Mouse (Mus musculus): ENCODE data around the gene Grpel1. TPM values are rescaled to one million over a fixed set of nuclear protein-coding genes. Genes with fewer than 3 reads are reported as not detected.

Gene Grpel1
- total RNA-seq, 2 experiments from 2014 or later: 24.3 to 24.7 TPM

- no peak for ATAC-seq (ENCODE audit: poor library complexity, severe bottlenecking)
Measured at GRCm38 (mm10) chr5:36505235-36505634, 40.4 kb downstream of the Grpel1 start.

- ATAC-seq (ENCODE audit: poor library complexity, severe bottlenecking): no peak
Measured at GRCm38 (mm10) chr5:36505643-36506042, 40.8 kb downstream of the Grpel1 start.

- ATAC-seq (ENCODE audit: poor library complexity, severe bottlenecking): no peak
Measured at GRCm38 (mm10) chr5:36508351-36508750, 43.6 kb downstream of the Grpel1 start.

GRCm38 (mm10) chr5:36510956-36511355 is 46.2 kb downstream of the Grpel1 start:
- ATAC-seq (ENCODE audit: poor library complexity, severe bottlenecking): no peak

GRCm38 (mm10) chr5:36515126-36515525 is 50.3 kb downstream of the Grpel1 start:
- no peak for ATAC-seq (ENCODE audit: poor library complexity, severe bottlenecking)

DNA sequence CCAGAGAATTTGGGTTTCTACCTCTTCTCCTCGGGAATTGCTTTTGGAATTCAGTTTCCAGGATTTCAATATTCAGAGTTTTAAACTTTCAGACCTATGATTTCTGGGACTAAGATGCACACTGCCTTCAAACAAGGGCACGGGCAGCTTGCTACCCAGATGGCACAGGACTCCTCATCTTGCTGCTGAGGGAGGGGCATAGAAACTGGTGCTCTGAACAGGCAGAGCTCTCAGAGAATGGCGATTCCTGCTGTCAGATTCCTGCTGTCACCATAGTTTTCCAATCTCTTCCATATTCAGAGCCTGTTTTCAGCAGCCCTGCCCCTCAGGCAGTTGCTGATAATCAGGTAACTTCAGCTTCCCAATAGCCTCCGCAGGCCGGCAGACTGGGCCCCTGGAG is 50.8 kb downstream of the Grpel1 start:
- ATAC-seq (ENCODE audit: poor library complexity, severe bottlenecking): no peak

GRCm38 (mm10) chr5:36517596-36517995 is 52.8 kb downstream of the Grpel1 start:
- ATAC-seq (ENCODE audit: poor library complexity, severe bottlenecking): no peak

DNA sequence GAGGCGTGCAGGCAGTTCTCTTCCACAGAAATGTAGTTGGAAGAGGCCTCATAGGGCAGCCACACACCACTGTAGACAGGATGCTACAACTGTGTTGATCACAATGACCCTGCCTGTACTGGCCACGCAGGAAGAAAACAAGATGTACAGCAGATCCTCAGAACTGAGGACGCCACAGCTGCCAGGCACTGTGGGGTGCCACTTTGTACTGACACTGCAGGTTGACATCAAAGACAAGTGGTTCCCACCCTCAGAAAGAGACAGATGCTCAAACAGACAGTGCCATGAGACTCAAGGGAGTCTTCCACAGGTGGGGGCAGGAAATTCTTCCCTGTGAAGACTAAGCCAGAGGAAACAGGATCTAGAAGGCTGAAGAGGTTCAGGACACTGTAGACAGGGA is 55.0 kb downstream of the Grpel1 start:
- no peak for ATAC-seq (ENCODE audit: poor library complexity, severe bottlenecking)

DNA sequence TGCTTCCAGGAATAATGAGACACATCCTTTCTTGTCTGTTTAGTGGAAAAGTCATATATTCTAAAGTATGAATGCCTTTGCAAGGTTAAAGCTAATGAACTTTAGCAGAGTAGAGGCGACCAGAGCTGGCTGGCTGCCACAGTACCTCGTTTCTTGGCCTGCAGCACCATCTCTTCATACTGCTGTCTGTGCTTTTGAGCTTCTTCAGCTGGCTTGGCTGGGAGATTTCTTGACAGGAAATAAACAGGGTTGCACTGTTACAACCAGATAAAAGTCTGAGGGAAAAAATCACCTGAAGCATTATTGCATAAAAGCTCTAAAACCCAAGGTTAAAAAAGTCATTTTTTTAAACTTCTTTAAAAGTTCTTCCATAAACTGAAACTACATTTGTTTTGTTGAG is 58.0 kb downstream of the Grpel1 start:
- ATAC-seq (ENCODE audit: poor library complexity, severe bottlenecking): no peak

GRCm38 (mm10) chr5:36523219-36523703 is 58.5 kb downstream of the Grpel1 start:
- ATAC-seq (ENCODE audit: poor library complexity, severe bottlenecking): no peak

Other genes starting within 250 kb of the Grpel1 start
- 0.21 TPM in 1 of 2 replicates, not detected in the other for gene Sorcs2, start 66.9 kb upstream of the Grpel1 start, total RNA-seq (2015)
- 0.16 and 0.22 TPM in 2 replicates for gene Sorcs2, start 66.9 kb upstream of the Grpel1 start, total RNA-seq (2017)
- gene Tada2b, start 19.3 kb downstream of the Grpel1 start, total RNA-seq (2015): 12.0 and 14.0 TPM in 2 replicates
- gene Tada2b, start 19.3 kb downstream of the Grpel1 start, total RNA-seq (2017): 16.5 and 23.3 TPM in 2 replicates
- 0.57 TPM in 1 of 2 replicates, not detected in the other for gene Ccdc96, start 19.6 kb downstream of the Grpel1 start, total RNA-seq (2015)
- gene Ccdc96, start 19.6 kb downstream of the Grpel1 start, total RNA-seq (2017): 0.08 and 0.18 TPM in 2 replicates
- 22.3 and 25.5 TPM in 2 replicates for gene Tbc1d14, start 128.3 kb downstream of the Grpel1 start, total RNA-seq (2015)
- gene Tbc1d14, start 128.3 kb downstream of the Grpel1 start, total RNA-seq (2017): 11.2 and 16.2 TPM in 2 replicates
- gene D5Ertd579e, start 231.0 kb downstream of the Grpel1 start, total RNA-seq (2015): 20.0 and 27.1 TPM in 2 replicates
- 35.9 and 36.0 TPM in 2 replicates for gene D5Ertd579e, start 231.0 kb downstream of the Grpel1 start, total RNA-seq (2017)

All from megakaryocyte, adult 5-6 weeks (primary cell).